Mouse (Mus musculus): ENCODE data around the gene Gja10. TPM values are rescaled to one million over a fixed set of nuclear protein-coding genes. Genes with fewer than 3 reads are reported as not detected.

The Gja10 gene
- polyA plus RNA-seq, 1 experiment, result not detected

DNA sequence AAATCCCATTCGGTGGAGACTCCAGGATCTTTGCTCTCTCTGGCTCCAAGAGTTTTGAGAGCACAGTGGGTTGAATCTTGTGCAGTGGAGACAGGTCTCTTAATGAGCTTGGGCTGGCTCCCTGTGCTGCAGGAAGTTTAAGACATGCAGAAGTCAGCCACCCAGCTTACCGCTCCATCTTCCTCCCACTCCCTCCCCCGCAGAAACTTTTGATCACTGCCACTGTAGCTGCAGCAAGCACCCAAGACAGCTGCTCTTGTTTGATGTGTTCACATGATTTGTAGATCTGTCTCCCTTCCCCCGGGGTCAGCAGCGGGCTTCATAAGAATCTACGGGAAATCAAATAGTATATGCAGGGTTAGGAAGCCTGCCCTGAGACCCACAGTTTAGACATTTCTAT lies 42.3 kb downstream of the Gja10 start:
- Histone ChIP-seq H3K79me2 (ENCODE audit: control insufficient read depth, insufficient read depth) (no peaks in the 10 kb centered on the region), H3K4me2 (ENCODE audit: low read depth) (peak overlapping the region; percentile 44), H3K4me3 (no peak overlapping the region), H3ac (ENCODE audit: control insufficient read depth, insufficient read length) (no peak overlapping the region), H3K36me3 (ENCODE audit: control insufficient read depth, insufficient read depth) (no peaks in the 10 kb centered on the region), H3K27me3 (ENCODE audit: control insufficient read depth, insufficient read depth, insufficient read length) (no peaks in the 10 kb centered on the region)
- no peak for TF ChIP-seq MYOG (IDR thresholded peaks at IDR 0.05; ENCODE audit: control insufficient read depth in 1 of 3, insufficient read depth in 1 of 3, insufficient read length in 2 of 3, low read depth in 2 of 3)
- peak in 2 of 3 experiments; percentile 53 to 71 for TF ChIP-seq MYOD1 (IDR thresholded peaks at IDR 0.05; ENCODE audit: control insufficient read depth in 1 of 3, insufficient read length in 2 of 3, low read depth in 2 of 3)

DNA sequence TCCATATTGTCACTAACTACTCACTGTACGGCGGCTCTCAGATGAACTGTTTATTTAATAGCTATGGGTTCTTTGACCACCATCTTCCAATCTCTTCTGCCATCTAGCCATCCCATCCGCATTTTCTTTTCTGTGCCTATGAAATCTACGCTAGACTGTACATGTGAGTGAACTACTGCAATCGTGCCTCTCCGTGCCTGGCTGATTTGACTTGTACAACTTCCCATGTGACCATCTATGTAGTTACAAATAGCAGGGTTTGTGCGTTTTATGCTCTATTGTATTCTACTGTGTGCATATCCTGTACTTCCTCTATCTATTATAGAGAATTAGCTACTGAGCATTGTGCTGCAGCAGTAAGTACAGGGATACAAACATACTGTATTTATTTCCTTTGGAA lies 47.1 kb downstream of the Gja10 start:
- Histone ChIP-seq H3K4me3 (no peak overlapping the region), H3ac (ENCODE audit: control insufficient read depth, insufficient read length) (no peak overlapping the region), H3K79me2 (ENCODE audit: control insufficient read depth, insufficient read depth) (no peaks in the 10 kb centered on the region), H3K36me3 (ENCODE audit: control insufficient read depth, insufficient read depth) (no peaks in the 10 kb centered on the region), H3K4me2 (ENCODE audit: low read depth) (no peak overlapping the region), H3K27me3 (ENCODE audit: control insufficient read depth, insufficient read depth, insufficient read length) (no peaks in the 10 kb centered on the region)
- TF ChIP-seq POLR2AphosphoS2 (IDR thresholded peaks at IDR 0.05; ENCODE audit: insufficient read length, low read depth) (no peak), CEBPB (IDR thresholded peaks at IDR 0.05; ENCODE audit: insufficient read depth, poor library complexity, severe bottlenecking) (no peak), POLR2A (IDR thresholded peaks at IDR 0.05; ENCODE audit: insufficient read length, low read depth) (no peak), MAX (IDR thresholded peaks at IDR 0.05; ENCODE audit: low read depth) (no peak), REST (IDR thresholded peaks at IDR 0.05; ENCODE audit: insufficient read depth, insufficient read length) (no peak), E2F4 (IDR thresholded peaks at IDR 0.05; ENCODE audit: insufficient read depth) (no peak), TCF12 (IDR thresholded peaks at IDR 0.05; ENCODE audit: insufficient read depth, poor library complexity, severe bottlenecking) (no peak), MYOG (IDR thresholded peaks at IDR 0.05; ENCODE audit: control insufficient read depth in 1 of 3, insufficient read depth in 1 of 3, insufficient read length in 2 of 3, low read depth in 2 of 3) (no peak), USF1 (IDR thresholded peaks at IDR 0.05; ENCODE audit: low read depth) (no peak), MYOD1 (IDR thresholded peaks at IDR 0.05; ENCODE audit: control insufficient read depth in 1 of 3, insufficient read length in 2 of 3, low read depth in 2 of 3) (no peak), SRF (IDR thresholded peaks at IDR 0.05; ENCODE audit: control insufficient read depth, insufficient read length, low read depth) (no peak), TCF3 (IDR thresholded peaks at IDR 0.05; ENCODE audit: insufficient read length, low read depth) (no peak)

DNA sequence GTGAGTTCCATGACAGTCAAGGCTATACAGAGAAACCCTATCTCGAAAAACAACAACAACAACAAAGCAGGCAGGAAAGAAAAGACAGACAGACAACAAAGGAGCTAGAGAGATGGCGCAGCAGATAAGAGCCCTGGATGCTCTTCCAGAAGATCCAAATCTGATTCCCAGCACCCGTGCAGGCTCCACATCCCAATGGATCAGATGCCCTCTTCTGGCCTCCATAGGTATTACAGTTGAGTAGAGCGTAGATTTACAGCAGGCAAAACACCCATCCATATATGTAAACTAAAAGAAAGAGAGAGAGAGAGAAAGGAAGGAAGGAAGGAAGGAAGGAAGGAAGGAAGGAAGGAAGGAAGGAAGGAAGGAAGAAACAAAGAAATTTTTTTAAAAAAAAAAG lies 51.2 kb downstream of the Gja10 start:
- no peak overlapping the region for H3K4me3 ChIP-seq
- H3K79me2 ChIP-seq (ENCODE audit: control insufficient read depth, insufficient read depth), result no peaks in the 10 kb centered on the region
- H3K27me3 ChIP-seq (ENCODE audit: control insufficient read depth, insufficient read depth, insufficient read length), result no peaks in the 10 kb centered on the region
- no peak for TF ChIP-seq TCF12 (IDR thresholded peaks at IDR 0.05; ENCODE audit: insufficient read depth, poor library complexity, severe bottlenecking)
- no peak for TF ChIP-seq SRF (IDR thresholded peaks at IDR 0.05; ENCODE audit: control insufficient read depth, insufficient read length, low read depth)
- no peak for TF ChIP-seq REST (IDR thresholded peaks at IDR 0.05; ENCODE audit: insufficient read depth, insufficient read length)
- TF ChIP-seq MAX (IDR thresholded peaks at IDR 0.05; ENCODE audit: low read depth), result no peak
- no peak for TF ChIP-seq CEBPB (IDR thresholded peaks at IDR 0.05; ENCODE audit: insufficient read depth, poor library complexity, severe bottlenecking)
- no peak for TF ChIP-seq TCF3 (IDR thresholded peaks at IDR 0.05; ENCODE audit: insufficient read length, low read depth)
- TF ChIP-seq MYOD1 (IDR thresholded peaks at IDR 0.05; ENCODE audit: control insufficient read depth in 1 of 3, insufficient read length in 2 of 3, low read depth in 2 of 3), result no peak
- TF ChIP-seq USF1 (IDR thresholded peaks at IDR 0.05; ENCODE audit: low read depth), result no peak
- TF ChIP-seq E2F4 (IDR thresholded peaks at IDR 0.05; ENCODE audit: insufficient read depth), result no peak
- no peak for TF ChIP-seq POLR2A (IDR thresholded peaks at IDR 0.05; ENCODE audit: insufficient read length, low read depth)
- TF ChIP-seq POLR2AphosphoS2 (IDR thresholded peaks at IDR 0.05; ENCODE audit: insufficient read length, low read depth), result no peak
- no peak for TF ChIP-seq MYOG (IDR thresholded peaks at IDR 0.05; ENCODE audit: control insufficient read depth in 1 of 3, insufficient read depth in 1 of 3, insufficient read length in 2 of 3, low read depth in 2 of 3)
- no peak overlapping the region for H3K4me2 ChIP-seq (ENCODE audit: low read depth)
- no peaks in the 10 kb centered on the region for H3K36me3 ChIP-seq (ENCODE audit: control insufficient read depth, insufficient read depth)
- no peak overlapping the region for H3ac ChIP-seq (ENCODE audit: control insufficient read depth, insufficient read length)

DNA sequence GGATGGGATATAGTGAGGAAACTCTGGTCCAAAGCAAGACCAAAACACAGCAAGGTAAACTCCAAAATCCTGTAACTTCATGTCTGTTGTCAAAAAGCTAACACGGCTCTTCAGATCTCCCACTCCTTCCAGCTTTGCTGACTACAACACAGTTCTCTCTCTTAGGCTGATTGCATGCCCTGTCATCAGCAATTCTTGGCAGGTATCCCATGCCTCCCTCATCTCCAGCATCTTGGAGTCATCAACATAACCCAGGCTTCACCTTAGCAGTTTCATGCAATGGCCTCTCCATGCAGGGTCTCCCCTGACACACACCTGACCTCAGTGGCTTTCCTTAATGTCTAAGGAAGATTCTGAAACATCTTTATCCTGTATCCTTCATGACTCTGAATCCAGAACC lies 53.4 kb downstream of the Gja10 start:
- Histone ChIP-seq H3K4me3 (no peak overlapping the region), H3K79me2 (ENCODE audit: control insufficient read depth, insufficient read depth) (no peaks in the 10 kb centered on the region), H3K27me3 (ENCODE audit: control insufficient read depth, insufficient read depth, insufficient read length) (no peaks in the 10 kb centered on the region), H3K4me2 (ENCODE audit: low read depth) (no peak overlapping the region), H3ac (ENCODE audit: control insufficient read depth, insufficient read length) (no peak overlapping the region), H3K36me3 (ENCODE audit: control insufficient read depth, insufficient read depth) (no peaks in the 10 kb centered on the region)
- TF ChIP-seq MAX (IDR thresholded peaks at IDR 0.05; ENCODE audit: low read depth) (no peak), POLR2AphosphoS2 (IDR thresholded peaks at IDR 0.05; ENCODE audit: insufficient read length, low read depth) (no peak), CEBPB (IDR thresholded peaks at IDR 0.05; ENCODE audit: insufficient read depth, poor library complexity, severe bottlenecking) (peak; percentile 97)

Other genes starting within 250 kb of the Gja10 start
- 1.8 TPM for gene Casp8ap2, start 12.7 kb upstream of the Gja10 start, polyA plus RNA-seq (2012; fragmentation: generic; extraction: Trizol)
- gene Mdn1, start 54.4 kb upstream of the Gja10 start, polyA plus RNA-seq (2012; fragmentation: generic; extraction: Trizol), result 8.7 TPM
- 37.0 TPM for gene Lyrm2, start 197.5 kb upstream of the Gja10 start, polyA plus RNA-seq (2012; fragmentation: generic; extraction: Trizol)